Mouse (Mus musculus) neural tube, embryonic 12.5 days (tissue): ENCODE measurements around the gene Zfp235. TPM values are rescaled to one million over a fixed set of nuclear protein-coding genes. Genes with fewer than 3 reads are reported as not detected.
A peak's percentile ranks its signal among the peaks of the same experiment; 100 is the strongest.

Experiments
- ATAC-seq: fragments of 200-750 bp; cut with Nextera tagmentation; 2 replicates; pipeline ENCODE4 v1.8.0; 2017; ENCODE audit warnings: low read depth, mild to moderate bottlenecking, moderate TSS enrichment, moderate library complexity; ENCODE audit not compliant: low FRiP score
- H3K27ac ChIP-seq: fragments of 300-500 bp; sonication (generic); 2 replicates; pipeline ENCODE4 v1.5.1; 2016
- H3K27me3 ChIP-seq: fragments of 300-500 bp; sonication (generic); replicated peaks from 2 replicates; pipeline ENCODE4 v1.6.1; 2016; ENCODE audit warnings: mild to moderate bottlenecking
- H3K36me3 ChIP-seq: fragments of 300-500 bp; sonication (generic); 2 replicates; pipeline ENCODE4 v1.6.1; 2016; ENCODE audit warnings: mild to moderate bottlenecking
- H3K4me1 ChIP-seq: fragments of 300-500 bp; sonication (generic); 2 replicates; pipeline ENCODE4 v1.6.1; 2016
- H3K4me2 ChIP-seq: fragments of 300-500 bp; sonication (generic); replicated peaks from 2 replicates; pipeline ENCODE4 v1.6.1; 2016; ENCODE audit warnings: mild to moderate bottlenecking
- H3K4me3 ChIP-seq: fragments of 300-500 bp; sonication (generic); 2 replicates; pipeline ENCODE4 v1.5.1; 2016
- H3K9ac ChIP-seq: fragments of 300-500 bp; sonication (generic); 2 replicates; pipeline ENCODE4 v1.6.1; 2016; ENCODE audit warnings: mild to moderate bottlenecking
- H3K9me3 ChIP-seq: fragments of 300-500 bp; sonication (generic); 2 replicates; pipeline ENCODE4 v1.6.1; 2016; ENCODE audit warnings: mild to moderate bottlenecking
- WGBS: fragments of 180-500 bp; shearing (Covaris S2); methylation state at CpG from one replicate; pipeline ENCODE4 v1.1.7; 2016; 5-methylcytosine and 5-hydroxymethylcytosine counted together
- polyA plus RNA-seq: library from polyadenylated mRNA; unstranded; fragments of >200 nt; fragmentation: Nextera tagmentation; extraction: Ambion mirVana; gene quantifications from 2 replicates; pipeline ENCODE4 v1.2.1, GENCODE M21; 2016

Zfp235 gene
- polyA plus RNA-seq, 1 experiment from 2014 or later: 18.5 TPM

GRCm38 (mm10) chr7:24142566-24142965 lies 8.6 kb downstream of the Zfp235 start:
- Histone ChIP-seq H3K4me2 (no peak overlapping the region), H3K9ac (no peak overlapping the region), H3K36me3 (peaks cover 49% of the 10 kb centered on the region), H3K27me3 (no peaks in the 10 kb centered on the region), H3K4me3 (no peak overlapping the region), H3K27ac (no peak overlapping the region), H3K9me3 (no peaks in the 10 kb centered on the region), H3K4me1 (no peaks in the 10 kb centered on the region)
- 92% methylated on average over 6 of the region's 6 CpGs for WGBS
- ATAC-seq: no peak

- Histone ChIP-seq H3K27me3 (no peaks in the 10 kb centered on the region), H3K27ac (no peak overlapping the region), H3K9ac (no peak overlapping the region), H3K36me3 (no peaks in the 10 kb centered on the region), H3K4me1 (no peaks in the 10 kb centered on the region), H3K4me3 (no peak overlapping the region), H3K4me2 (no peak overlapping the region), H3K9me3 (no peaks in the 10 kb centered on the region)
- no peak for ATAC-seq
- 10% methylated on average over 1 of the region's 1 CpGs for WGBS
Measured at GRCm38 (mm10) chr7:24153272-24153671, 19.3 kb downstream of the Zfp235 start.

DNA sequence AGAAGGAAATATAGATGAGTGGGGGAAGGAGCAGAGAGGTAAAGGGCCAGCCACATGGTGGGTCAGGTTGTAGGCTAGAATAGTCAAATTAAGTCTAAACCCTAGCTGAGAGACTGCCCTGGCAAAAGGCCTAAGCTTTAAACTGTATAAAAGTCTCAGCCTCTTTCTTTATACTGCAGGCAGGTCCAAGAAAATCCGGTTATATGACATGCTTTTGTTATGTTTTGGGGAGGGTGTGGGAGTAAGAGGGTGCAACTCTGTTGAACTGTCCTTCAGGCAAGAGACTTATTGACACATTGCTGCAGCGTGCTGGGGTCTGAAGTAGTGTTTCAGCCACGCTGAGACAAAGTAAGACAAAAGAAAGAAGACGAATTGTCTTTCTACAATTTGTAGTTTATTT lies 38.2 kb downstream of the Zfp235 start:
- Histone ChIP-seq H3K4me1 (no peaks in the 10 kb centered on the region), H3K4me2 (no peak overlapping the region), H3K9ac (no peak overlapping the region), H3K27ac (no peak overlapping the region), H3K36me3 (no peaks in the 10 kb centered on the region), H3K27me3 (no peaks in the 10 kb centered on the region), H3K9me3 (no peaks in the 10 kb centered on the region), H3K4me3 (no peak overlapping the region)
- ATAC-seq: no peak
- 63% methylated on average over 4 of the region's 4 CpGs for WGBS

DNA sequence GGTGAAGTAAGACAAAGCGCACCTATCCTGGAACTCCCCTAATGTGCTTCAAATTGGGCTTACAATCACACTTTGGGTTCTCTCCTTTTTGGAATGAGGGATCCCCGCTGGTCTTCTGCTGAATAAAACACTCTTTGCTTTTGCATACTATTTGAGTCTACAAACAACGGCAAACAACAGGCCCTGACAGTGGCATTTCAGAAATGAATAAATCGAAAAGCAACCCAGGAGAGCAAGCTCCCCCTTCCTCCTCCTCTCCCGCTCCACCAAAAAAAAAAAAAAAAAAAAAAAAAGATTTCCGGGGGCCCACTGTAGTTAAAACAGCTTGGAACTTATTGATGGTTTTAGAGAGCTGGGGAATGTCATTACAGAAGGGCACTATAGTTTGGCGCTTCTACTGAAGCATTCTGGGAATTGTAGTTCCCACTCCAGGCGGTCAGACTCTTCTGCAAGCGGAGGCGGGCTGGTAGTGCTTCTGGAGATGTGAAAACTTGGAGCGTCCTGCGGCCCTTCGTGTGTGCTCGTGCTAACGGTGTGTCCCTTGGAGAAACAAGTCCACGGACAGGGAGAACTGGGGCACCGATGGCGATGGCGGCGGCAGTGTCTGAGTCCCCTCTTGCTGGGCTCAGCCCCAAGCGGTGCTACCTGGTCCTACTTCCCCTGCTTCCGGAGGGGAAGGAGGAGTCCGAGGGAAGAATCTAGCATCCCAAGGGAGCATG lies 40.8 kb downstream of the Zfp235 start, which contains the start of gene Zfp114:
TSS of gene Zfp114 (plus strand) at position 443 of the 719 bp plus-strand sequence.
- H3K27ac ChIP-seq: no peak within 1 kb of the TSS
- H3K9ac ChIP-seq: peak within 1 kb of the TSS; percentile 56
- H3K4me2 ChIP-seq: peak within 1 kb of the TSS; percentile 57
- no peaks in the 10 kb centered on the region for H3K9me3 ChIP-seq
- H3K4me1 ChIP-seq: no peaks in the 10 kb centered on the region
- no peaks in the 10 kb centered on the region for H3K27me3 ChIP-seq
- H3K36me3 ChIP-seq: no peaks in the 10 kb centered on the region
- H3K4me3 ChIP-seq: peak within 1 kb of the TSS; percentile 53
- WGBS: 14% methylated on average over 23 of the region's 23 CpGs
- ATAC-seq: peak; percentile 88

DNA sequence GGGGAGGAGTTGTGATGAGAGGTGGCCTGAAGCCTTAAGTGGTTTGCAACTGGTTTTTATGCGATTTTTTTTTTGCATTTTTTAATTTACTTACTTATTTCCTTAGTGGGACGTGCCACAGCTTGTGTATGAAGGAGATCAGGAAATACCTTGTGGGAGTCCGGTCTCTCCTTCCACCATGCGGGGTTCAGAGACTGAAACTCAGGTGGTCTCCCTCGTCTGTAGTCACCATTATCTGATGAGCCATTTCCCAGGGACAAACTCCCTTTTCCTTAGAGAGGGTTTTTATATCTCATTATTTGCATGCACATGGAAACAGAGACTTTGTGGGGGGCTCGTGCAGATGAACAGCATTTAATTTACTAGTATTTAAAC lies 41.4 kb downstream of the Zfp235 start:
- Histone ChIP-seq H3K9me3 (no peaks in the 10 kb centered on the region), H3K27me3 (no peaks in the 10 kb centered on the region), H3K4me2 (peak overlapping the region; percentile 57), H3K36me3 (no peaks in the 10 kb centered on the region), H3K9ac (peak overlapping the region; percentile 56), H3K4me1 (no peaks in the 10 kb centered on the region), H3K4me3 (peak overlapping the region; percentile 53), H3K27ac (no peak overlapping the region)
- ATAC-seq: no peak; the same call in 1 of the 2 replicates
- WGBS: 66% methylated on average over 6 of the region's 6 CpGs

DNA sequence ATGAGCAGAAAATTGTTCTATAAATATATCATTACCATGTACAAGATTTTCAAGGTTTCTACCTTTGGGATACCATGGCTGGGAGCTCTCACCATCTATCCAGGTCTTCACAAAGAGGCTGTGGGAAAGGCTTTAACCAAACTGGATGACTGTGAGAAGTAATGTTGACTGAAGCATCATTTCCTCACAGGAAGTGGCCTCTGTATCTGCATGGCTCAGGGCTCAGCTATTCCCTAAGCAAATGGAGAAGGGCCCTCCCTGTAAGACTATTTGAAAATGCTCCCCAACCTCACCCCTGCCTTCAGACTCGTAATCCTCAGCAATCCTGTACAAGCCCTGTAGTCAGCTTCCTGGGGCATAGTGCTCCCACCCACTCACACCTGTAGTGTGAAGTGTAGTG lies 53.6 kb downstream of the Zfp235 start:
- 65% methylated on average over 1 of the region's 1 CpGs for WGBS

GRCm38 (mm10) chr7:24188901-24189570 lies 55.1 kb downstream of the Zfp235 start:
- WGBS: 75% methylated on average over 4 of the region's 4 CpGs
- no peaks in the 10 kb centered on the region for H3K27me3 ChIP-seq
- H3K27ac ChIP-seq: no peak overlapping the region
- no peaks in the 10 kb centered on the region for H3K4me1 ChIP-seq
- no peak for ATAC-seq
- H3K4me3 ChIP-seq: no peak overlapping the region
- H3K9me3 ChIP-seq: peaks cover 7% of the 10 kb centered on the region; the same call in 1 of the 2 replicates
- H3K4me2 ChIP-seq: no peak overlapping the region
- peaks cover 7% of the 10 kb centered on the region for H3K36me3 ChIP-seq
- H3K9ac ChIP-seq: no peak overlapping the region

More for the DNA sequence above, 53.6 kb downstream of the Zfp235 start:
- Histone ChIP-seq H3K27ac (no peak overlapping the region), H3K4me1 (no peaks in the 10 kb centered on the region), H3K9ac (no peak overlapping the region), H3K4me2 (no peak overlapping the region), H3K36me3 (no peaks in the 10 kb centered on the region), H3K4me3 (no peak overlapping the region), H3K9me3 (no peaks in the 10 kb centered on the region), H3K27me3 (no peaks in the 10 kb centered on the region)
- ATAC-seq: no peak

- no peak for ATAC-seq
- H3K36me3 ChIP-seq: peaks cover 11% of the 10 kb centered on the region
- no peak overlapping the region for H3K4me3 ChIP-seq
- WGBS: 80% methylated on average over 5 of the region's 5 CpGs
- H3K4me1 ChIP-seq: no peaks in the 10 kb centered on the region
- no peak overlapping the region for H3K9ac ChIP-seq
- no peaks in the 10 kb centered on the region for H3K27me3 ChIP-seq
- no peak overlapping the region for H3K27ac ChIP-seq
- no peak overlapping the region for H3K4me2 ChIP-seq
- peaks cover 8% of the 10 kb centered on the region; the same call in 1 of the 2 replicates for H3K9me3 ChIP-seq
Measured at GRCm38 (mm10) chr7:24189571-24189944, 55.6 kb downstream of the Zfp235 start.

DNA sequence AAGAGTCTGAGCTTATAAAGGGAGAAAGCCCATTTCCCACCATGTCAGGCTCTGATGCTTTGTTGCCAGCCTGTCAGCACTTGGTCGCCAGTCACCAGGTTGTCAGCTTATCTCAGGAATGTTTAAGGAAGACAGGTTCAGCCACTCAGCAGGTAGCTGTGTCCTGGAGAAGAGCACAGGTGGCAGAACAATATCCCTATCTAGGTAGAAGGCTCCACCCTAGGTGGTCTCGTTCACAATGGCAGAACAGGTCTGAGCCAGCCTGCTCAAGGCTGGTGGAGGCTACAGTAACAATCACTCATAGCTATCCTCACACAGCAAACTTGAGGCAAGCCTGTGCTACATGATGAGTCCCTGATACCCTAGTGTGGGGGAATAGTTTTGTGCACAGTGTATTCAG lies 57.4 kb downstream of the Zfp235 start:
- Histone ChIP-seq H3K9ac (no peak overlapping the region), H3K9me3 (peaks cover 8% of the 10 kb centered on the region; the same call in 1 of the 2 replicates), H3K27ac (no peak overlapping the region), H3K4me3 (no peak overlapping the region), H3K4me2 (no peak overlapping the region), H3K27me3 (no peaks in the 10 kb centered on the region), H3K4me1 (no peaks in the 10 kb centered on the region), H3K36me3 (peaks cover 11% of the 10 kb centered on the region)
- WGBS: 88% methylated on average over 2 of the region's 2 CpGs
- ATAC-seq: no peak

Other genes with a start within 250 kb of the Zfp235 start
- gene Vmn1r178, start 242.2 kb upstream of the Zfp235 start, polyA plus RNA-seq: not detected in 2 replicates
- gene Vmn1r179, start 207.2 kb upstream of the Zfp235 start, polyA plus RNA-seq: not detected in 2 replicates
- not detected in 2 replicates for gene Vmn1r180, start 183.5 kb upstream of the Zfp235 start, polyA plus RNA-seq
- gene Vmn1r181, start 159.6 kb upstream of the Zfp235 start, polyA plus RNA-seq: not detected in 2 replicates
- gene V1rd19, start 132.5 kb upstream of the Zfp235 start, polyA plus RNA-seq: not detected in 2 replicates
- gene Vmn1r183, start 80.9 kb upstream of the Zfp235 start, polyA plus RNA-seq: not detected in 2 replicates
- 27.6 and 30.5 TPM in 2 replicates for gene Zfp180, start 52.2 kb upstream of the Zfp235 start, polyA plus RNA-seq
- gene Zfp112, start 21.9 kb upstream of the Zfp235 start, polyA plus RNA-seq: 6.6 and 7.3 TPM in 2 replicates
- gene Zfp114, start 40.9 kb downstream of the Zfp235 start, polyA plus RNA-seq: 4.9 and 6.1 TPM in 2 replicates
- 8.2 and 8.8 TPM in 2 replicates for gene Zfp111, start 77.3 kb downstream of the Zfp235 start, polyA plus RNA-seq
- gene Zfp109, start 103.4 kb downstream of the Zfp235 start, polyA plus RNA-seq: 4.3 and 4.4 TPM in 2 replicates
- 3.3 and 3.7 TPM in 2 replicates for gene Zfp108, start 120.6 kb downstream of the Zfp235 start, polyA plus RNA-seq
- gene Zfp93, start 136.3 kb downstream of the Zfp235 start, polyA plus RNA-seq: 7.1 and 7.2 TPM in 2 replicates
- 41.3 and 43.7 TPM in 2 replicates for gene Zfp61, start 167.1 kb downstream of the Zfp235 start, polyA plus RNA-seq
- 16.3 and 18.4 TPM in 2 replicates for gene Zfp94, start 182.5 kb downstream of the Zfp235 start, polyA plus RNA-seq
- not detected in 2 replicates for gene Tescl, start 199.8 kb downstream of the Zfp235 start, polyA plus RNA-seq
- gene Lypd5, start 215.0 kb downstream of the Zfp235 start, polyA plus RNA-seq: not detected in 2 replicates
- 1.7 and 2.3 TPM in 2 replicates for gene Kcnn4, start 236.1 kb downstream of the Zfp235 start, polyA plus RNA-seq